Mouse (Mus musculus): ENCODE measurements around the gene Mboat1. TPM values are rescaled to one million over a fixed set of nuclear protein-coding genes. Genes with fewer than 3 reads are reported as not detected.

Gene Mboat1
- polyA plus RNA-seq, 1 experiment from 2014 or later, result 1.5 TPM

DNA sequence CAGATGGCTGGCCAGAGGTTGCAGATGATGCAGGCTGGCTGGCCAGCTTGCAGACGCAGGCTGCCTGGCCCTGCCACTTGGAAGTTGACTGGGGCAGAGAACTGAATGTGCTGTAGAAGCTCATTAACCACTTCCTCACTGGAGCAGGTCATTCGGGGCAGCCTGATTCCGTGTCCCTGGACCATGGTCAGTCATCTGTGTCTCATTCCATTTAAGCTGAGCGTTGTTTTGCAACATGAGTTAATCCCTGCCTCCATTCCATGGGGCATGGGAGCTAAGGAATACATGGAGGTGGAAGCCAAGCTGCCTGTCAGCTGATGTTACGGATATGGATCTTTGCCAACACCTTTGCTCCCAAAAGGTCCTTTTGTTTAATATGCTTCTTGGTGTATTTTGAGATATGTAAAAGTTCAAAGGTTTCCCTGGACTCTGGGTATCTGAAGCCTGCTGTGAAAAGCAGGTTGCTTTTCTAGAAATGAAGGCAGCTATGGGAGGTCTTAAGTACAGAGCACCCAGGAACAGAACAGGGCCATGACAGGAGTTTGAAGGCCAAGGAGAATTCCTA lies 114.1 kb downstream of the Mboat1 start:
- Histone ChIP-seq H3K27ac (ENCODE audit: low read length) (no peak overlapping the region), H3K4me2 (ENCODE audit: low read depth, low read length) (no peak overlapping the region), H3K27me3 (ENCODE audit: control insufficient read depth, insufficient read depth, low read depth, low read length) (no peaks in the 10 kb centered on the region), H3K9ac (ENCODE audit: low read depth, low read length) (no peak overlapping the region), H3K4me1 (ENCODE audit: control insufficient read depth, low read depth, low read length) (no peaks in the 10 kb centered on the region), H3K36me3 (ENCODE audit: control insufficient read depth, insufficient read depth) (no peaks in the 10 kb centered on the region), H3K9me3 (replicated peaks; ENCODE audit: control insufficient read depth, low read length) (no peaks in the 10 kb centered on the region), H3K4me3 (ENCODE audit: low read depth, low read length) (no peak overlapping the region)
- 43% methylated on average over 5 of the region's 5 CpGs for WGBS (ENCODE audit: insufficient replicate concordance)
- ATAC-seq (ENCODE audit: low read depth), result no peak

DNA sequence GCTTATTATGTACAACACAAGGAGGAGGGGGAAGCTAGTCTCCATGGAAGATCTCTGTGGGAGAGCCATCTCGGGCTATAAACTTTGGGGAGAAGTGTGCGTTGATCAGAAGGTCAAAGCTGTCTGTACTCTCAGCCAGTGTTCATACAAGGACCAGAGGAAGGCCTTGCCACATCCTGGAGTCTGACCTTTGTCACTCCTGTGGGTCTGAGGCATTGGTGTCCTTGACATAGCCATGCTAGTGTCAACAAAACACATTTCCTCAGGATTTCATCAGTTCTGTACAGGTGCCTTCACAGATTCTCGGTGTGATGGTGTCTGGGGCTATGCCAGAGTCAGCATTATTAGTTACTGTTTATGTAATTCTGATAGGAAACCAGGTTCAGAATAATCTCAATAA lies 115.1 kb downstream of the Mboat1 start:
- Histone ChIP-seq H3K4me1 (ENCODE audit: control insufficient read depth, low read depth, low read length) (no peaks in the 10 kb centered on the region), H3K9me3 (replicated peaks; ENCODE audit: control insufficient read depth, low read length) (no peaks in the 10 kb centered on the region), H3K4me2 (ENCODE audit: low read depth, low read length) (no peak overlapping the region), H3K27me3 (ENCODE audit: control insufficient read depth, insufficient read depth, low read depth, low read length) (no peaks in the 10 kb centered on the region), H3K27ac (ENCODE audit: low read length) (no peak overlapping the region), H3K9ac (ENCODE audit: low read depth, low read length) (no peak overlapping the region), H3K4me3 (ENCODE audit: low read depth, low read length) (no peak overlapping the region), H3K36me3 (ENCODE audit: control insufficient read depth, insufficient read depth) (no peaks in the 10 kb centered on the region)
- WGBS (ENCODE audit: insufficient replicate concordance), result 53% methylated on average over 3 of the region's 3 CpGs
- no peak for ATAC-seq (ENCODE audit: low read depth)

- H3K27ac ChIP-seq (ENCODE audit: low read length), result no peak overlapping the region
- H3K27me3 ChIP-seq (ENCODE audit: control insufficient read depth, insufficient read depth, low read depth, low read length), result no peaks in the 10 kb centered on the region
- H3K9me3 ChIP-seq (replicated peaks; ENCODE audit: control insufficient read depth, low read length), result no peaks in the 10 kb centered on the region
- no peak overlapping the region for H3K9ac ChIP-seq (ENCODE audit: low read depth, low read length)
- H3K4me2 ChIP-seq (ENCODE audit: low read depth, low read length), result no peak overlapping the region
- WGBS (ENCODE audit: insufficient replicate concordance), result 20% methylated on average over 3 of the region's 3 CpGs
- H3K4me1 ChIP-seq (ENCODE audit: control insufficient read depth, low read depth, low read length), result no peaks in the 10 kb centered on the region
- no peaks in the 10 kb centered on the region for H3K36me3 ChIP-seq (ENCODE audit: control insufficient read depth, insufficient read depth)
- ATAC-seq (ENCODE audit: low read depth), result no peak
- H3K4me3 ChIP-seq (ENCODE audit: low read depth, low read length), result no peak overlapping the region
These were observed 116.4 kb downstream of the Mboat1 start for GRCm38 (mm10) chr13:30252692-30253091.

- Histone ChIP-seq H3K9ac (ENCODE audit: low read depth, low read length) (no peak overlapping the region), H3K27ac (ENCODE audit: low read length) (no peak overlapping the region), H3K27me3 (ENCODE audit: control insufficient read depth, insufficient read depth, low read depth, low read length) (no peaks in the 10 kb centered on the region), H3K9me3 (replicated peaks; ENCODE audit: control insufficient read depth, low read length) (no peaks in the 10 kb centered on the region), H3K4me3 (ENCODE audit: low read depth, low read length) (no peak overlapping the region), H3K36me3 (ENCODE audit: control insufficient read depth, insufficient read depth) (no peaks in the 10 kb centered on the region), H3K4me1 (ENCODE audit: control insufficient read depth, low read depth, low read length) (no peaks in the 10 kb centered on the region), H3K4me2 (ENCODE audit: low read depth, low read length) (no peak overlapping the region)
- no peak for ATAC-seq (ENCODE audit: low read depth)
- WGBS (ENCODE audit: insufficient replicate concordance), result 27% methylated on average over 5 of the region's 5 CpGs
These were observed 117.5 kb downstream of the Mboat1 start for GRCm38 (mm10) chr13:30253636-30254264.

GRCm38 (mm10) chr13:30254421-30254820 lies 118.1 kb downstream of the Mboat1 start:
- Histone ChIP-seq H3K9me3 (replicated peaks; ENCODE audit: control insufficient read depth, low read length) (no peaks in the 10 kb centered on the region), H3K36me3 (ENCODE audit: control insufficient read depth, insufficient read depth) (no peaks in the 10 kb centered on the region), H3K9ac (ENCODE audit: low read depth, low read length) (no peak overlapping the region), H3K4me1 (ENCODE audit: control insufficient read depth, low read depth, low read length) (no peaks in the 10 kb centered on the region), H3K4me2 (ENCODE audit: low read depth, low read length) (no peak overlapping the region), H3K27me3 (ENCODE audit: control insufficient read depth, insufficient read depth, low read depth, low read length) (no peaks in the 10 kb centered on the region), H3K27ac (ENCODE audit: low read length) (no peak overlapping the region), H3K4me3 (ENCODE audit: low read depth, low read length) (no peak overlapping the region)
- ATAC-seq (ENCODE audit: low read depth), result no peak
- WGBS (ENCODE audit: insufficient replicate concordance), result 51% methylated on average over 6 of the region's 6 CpGs

- Histone ChIP-seq H3K9ac (ENCODE audit: low read depth, low read length) (no peak overlapping the region), H3K36me3 (ENCODE audit: control insufficient read depth, insufficient read depth) (no peaks in the 10 kb centered on the region), H3K4me2 (ENCODE audit: low read depth, low read length) (no peak overlapping the region), H3K4me1 (ENCODE audit: control insufficient read depth, low read depth, low read length) (no peaks in the 10 kb centered on the region), H3K27me3 (ENCODE audit: control insufficient read depth, insufficient read depth, low read depth, low read length) (no peaks in the 10 kb centered on the region), H3K4me3 (ENCODE audit: low read depth, low read length) (no peak overlapping the region), H3K27ac (ENCODE audit: low read length) (no peak overlapping the region), H3K9me3 (replicated peaks; ENCODE audit: control insufficient read depth, low read length) (no peaks in the 10 kb centered on the region)
- 42% methylated on average over 10 of the region's 10 CpGs for WGBS (ENCODE audit: insufficient replicate concordance)
- no peak for ATAC-seq (ENCODE audit: low read depth)
These were observed 122.5 kb downstream of the Mboat1 start for GRCm38 (mm10) chr13:30258802-30259201.

DNA sequence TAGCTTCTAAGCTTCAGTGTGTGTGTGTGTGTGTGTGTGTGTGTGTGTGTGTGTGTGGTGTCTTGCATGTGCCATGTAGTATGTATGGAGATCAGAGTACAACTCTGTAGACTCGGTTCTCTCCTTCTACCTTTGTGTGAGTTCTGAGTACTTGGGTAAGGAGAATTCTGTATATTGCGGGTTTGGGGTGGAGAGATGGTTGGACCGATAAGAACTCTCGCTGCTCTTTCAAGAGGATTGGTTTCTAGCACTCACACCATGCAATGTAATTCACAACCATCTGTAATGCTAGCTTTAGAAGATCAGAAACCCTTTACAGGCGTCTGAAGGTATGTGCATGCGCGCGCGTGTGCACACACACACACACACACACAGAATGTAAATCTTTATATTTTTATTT lies 123.0 kb downstream of the Mboat1 start:
- H3K4me3 ChIP-seq (ENCODE audit: low read depth, low read length), result no peak overlapping the region
- no peak for ATAC-seq (ENCODE audit: low read depth)
- no peaks in the 10 kb centered on the region for H3K36me3 ChIP-seq (ENCODE audit: control insufficient read depth, insufficient read depth)
- no peaks in the 10 kb centered on the region for H3K27me3 ChIP-seq (ENCODE audit: control insufficient read depth, insufficient read depth, low read depth, low read length)
- no peak overlapping the region for H3K9ac ChIP-seq (ENCODE audit: low read depth, low read length)
- H3K4me2 ChIP-seq (ENCODE audit: low read depth, low read length), result no peak overlapping the region
- no peak overlapping the region for H3K27ac ChIP-seq (ENCODE audit: low read length)
- WGBS (ENCODE audit: insufficient replicate concordance), result 67% methylated on average over 9 of the region's 9 CpGs
- H3K4me1 ChIP-seq (ENCODE audit: control insufficient read depth, low read depth, low read length), result no peaks in the 10 kb centered on the region
- no peaks in the 10 kb centered on the region for H3K9me3 ChIP-seq (replicated peaks; ENCODE audit: control insufficient read depth, low read length)

- Histone ChIP-seq H3K4me1 (ENCODE audit: control insufficient read depth, low read depth, low read length) (no peaks in the 10 kb centered on the region), H3K9ac (ENCODE audit: low read depth, low read length) (no peak overlapping the region), H3K4me3 (ENCODE audit: low read depth, low read length) (no peak overlapping the region), H3K9me3 (replicated peaks; ENCODE audit: control insufficient read depth, low read length) (no peaks in the 10 kb centered on the region), H3K4me2 (ENCODE audit: low read depth, low read length) (no peak overlapping the region), H3K36me3 (ENCODE audit: control insufficient read depth, insufficient read depth) (no peaks in the 10 kb centered on the region), H3K27me3 (ENCODE audit: control insufficient read depth, insufficient read depth, low read depth, low read length) (no peaks in the 10 kb centered on the region), H3K27ac (ENCODE audit: low read length) (no peak overlapping the region)
- WGBS (ENCODE audit: insufficient replicate concordance), result 12% methylated on average over 8 of the region's 8 CpGs
- ATAC-seq (ENCODE audit: low read depth), result no peak
These were observed 123.7 kb downstream of the Mboat1 start for GRCm38 (mm10) chr13:30259912-30260560.

- H3K4me1 ChIP-seq (ENCODE audit: control insufficient read depth, low read depth, low read length), result no peaks in the 10 kb centered on the region
- H3K4me2 ChIP-seq (ENCODE audit: low read depth, low read length), result no peak overlapping the region
- 21% methylated on average over 2 of the region's 2 CpGs for WGBS (ENCODE audit: insufficient replicate concordance)
- H3K27me3 ChIP-seq (ENCODE audit: control insufficient read depth, insufficient read depth, low read depth, low read length), result no peaks in the 10 kb centered on the region
- no peaks in the 10 kb centered on the region for H3K9me3 ChIP-seq (replicated peaks; ENCODE audit: control insufficient read depth, low read length)
- H3K9ac ChIP-seq (ENCODE audit: low read depth, low read length), result no peak overlapping the region
- no peak overlapping the region for H3K27ac ChIP-seq (ENCODE audit: low read length)
- H3K36me3 ChIP-seq (ENCODE audit: control insufficient read depth, insufficient read depth), result no peaks in the 10 kb centered on the region
- no peak for ATAC-seq (ENCODE audit: low read depth)
- H3K4me3 ChIP-seq (ENCODE audit: low read depth, low read length), result no peak overlapping the region
These were observed 127.4 kb downstream of the Mboat1 start for GRCm38 (mm10) chr13:30263681-30264080.
